Mouse (Mus musculus): ENCODE results near the gene Eps8l1. TPM values are rescaled to one million over a fixed set of nuclear protein-coding genes. Genes with fewer than 3 reads are reported as not detected.

Gene Eps8l1
- polyA plus RNA-seq, 1 experiment, result 2.9 TPM

GRCm38 (mm10) chr7:4504646-4505435 lies 44.4 kb downstream of the Eps8l1 start:
- Histone ChIP-seq H3K27ac (ENCODE audit: insufficient read depth, low read length) (no peak overlapping the region), H3K4me3 (ENCODE audit: insufficient read depth, low read length) (no peak overlapping the region), H3K4me1 (ENCODE audit: control insufficient read depth, insufficient read depth, low read length) (peaks cover 2% of the 10 kb centered on the region; the same call in 1 of the 2 replicates)
- no peak for TF ChIP-seq CTCF (IDR thresholded peaks at IDR 0.05; ENCODE audit: borderline replicate concordance, insufficient read depth, low read length)
- TF ChIP-seq POLR2A (IDR thresholded peaks at IDR 0.05; ENCODE audit: low read depth, low read length), result no peak

GRCm38 (mm10) chr7:4507220-4507619 lies 46.7 kb downstream of the Eps8l1 start:
- no peak overlapping the region for H3K27ac ChIP-seq (ENCODE audit: insufficient read depth, low read length)
- no peaks in the 10 kb centered on the region for H3K4me1 ChIP-seq (ENCODE audit: control insufficient read depth, insufficient read depth, low read length)
- TF ChIP-seq POLR2A (IDR thresholded peaks at IDR 0.05; ENCODE audit: low read depth, low read length), result no peak
- no peak for TF ChIP-seq CTCF (IDR thresholded peaks at IDR 0.05; ENCODE audit: borderline replicate concordance, insufficient read depth, low read length)
- no peak overlapping the region for H3K4me3 ChIP-seq (ENCODE audit: insufficient read depth, low read length)

GRCm38 (mm10) chr7:4508062-4508738 lies 47.7 kb downstream of the Eps8l1 start:
- no peaks in the 10 kb centered on the region for H3K4me1 ChIP-seq (ENCODE audit: control insufficient read depth, insufficient read depth, low read length)
- no peak overlapping the region for H3K4me3 ChIP-seq (ENCODE audit: insufficient read depth, low read length)
- H3K27ac ChIP-seq (ENCODE audit: insufficient read depth, low read length), result no peak overlapping the region
- TF ChIP-seq POLR2A (IDR thresholded peaks at IDR 0.05; ENCODE audit: low read depth, low read length), result no peak
- TF ChIP-seq CTCF (IDR thresholded peaks at IDR 0.05; ENCODE audit: borderline replicate concordance, insufficient read depth, low read length), result peak; percentile 6; the same call in 1 of the 2 replicates

- Histone ChIP-seq H3K4me1 (ENCODE audit: control insufficient read depth, insufficient read depth, low read length) (no peaks in the 10 kb centered on the region), H3K27ac (ENCODE audit: insufficient read depth, low read length) (no peak overlapping the region), H3K4me3 (ENCODE audit: insufficient read depth, low read length) (no peak overlapping the region)
- TF ChIP-seq POLR2A (IDR thresholded peaks at IDR 0.05; ENCODE audit: low read depth, low read length) (no peak), CTCF (IDR thresholded peaks at IDR 0.05; ENCODE audit: borderline replicate concordance, insufficient read depth, low read length) (no peak)
These were observed 48.3 kb downstream of the Eps8l1 start for GRCm38 (mm10) chr7:4508739-4509116.

- H3K27ac ChIP-seq (ENCODE audit: insufficient read depth, low read length), result no peak overlapping the region
- H3K4me1 ChIP-seq (ENCODE audit: control insufficient read depth, insufficient read depth, low read length), result no peaks in the 10 kb centered on the region
- no peak overlapping the region for H3K4me3 ChIP-seq (ENCODE audit: insufficient read depth, low read length)
- TF ChIP-seq POLR2A (IDR thresholded peaks at IDR 0.05; ENCODE audit: low read depth, low read length) (no peak), CTCF (IDR thresholded peaks at IDR 0.05; ENCODE audit: borderline replicate concordance, insufficient read depth, low read length) (peak; percentile 40)
These were observed 49.6 kb downstream of the Eps8l1 start for GRCm38 (mm10) chr7:4509863-4510608.

GRCm38 (mm10) chr7:4511489-4512224 lies 51.2 kb downstream of the Eps8l1 start:
- Histone ChIP-seq H3K27ac (ENCODE audit: insufficient read depth, low read length) (no peak overlapping the region), H3K4me3 (ENCODE audit: insufficient read depth, low read length) (no peak overlapping the region), H3K4me1 (ENCODE audit: control insufficient read depth, insufficient read depth, low read length) (no peaks in the 10 kb centered on the region)
- no peak for TF ChIP-seq CTCF (IDR thresholded peaks at IDR 0.05; ENCODE audit: borderline replicate concordance, insufficient read depth, low read length)
- TF ChIP-seq POLR2A (IDR thresholded peaks at IDR 0.05; ENCODE audit: low read depth, low read length), result no peak

GRCm38 (mm10) chr7:4513236-4513635 lies 52.8 kb downstream of the Eps8l1 start:
- no peak overlapping the region for H3K27ac ChIP-seq (ENCODE audit: insufficient read depth, low read length)
- H3K4me1 ChIP-seq (ENCODE audit: control insufficient read depth, insufficient read depth, low read length), result no peaks in the 10 kb centered on the region
- H3K4me3 ChIP-seq (ENCODE audit: insufficient read depth, low read length), result no peak overlapping the region
- TF ChIP-seq POLR2A (IDR thresholded peaks at IDR 0.05; ENCODE audit: low read depth, low read length) (no peak), CTCF (IDR thresholded peaks at IDR 0.05; ENCODE audit: borderline replicate concordance, insufficient read depth, low read length) (peak; percentile 25; the same call in 1 of the 2 replicates)

GRCm38 (mm10) chr7:4513829-4514712 lies 53.6 kb downstream of the Eps8l1 start:
- no peak for TF ChIP-seq CTCF (IDR thresholded peaks at IDR 0.05; ENCODE audit: borderline replicate concordance, insufficient read depth, low read length)
- TF ChIP-seq POLR2A (IDR thresholded peaks at IDR 0.05; ENCODE audit: low read depth, low read length), result no peak
- Histone ChIP-seq H3K4me1 (ENCODE audit: control insufficient read depth, insufficient read depth, low read length) (no peaks in the 10 kb centered on the region), H3K27ac (ENCODE audit: insufficient read depth, low read length) (no peak overlapping the region), H3K4me3 (ENCODE audit: insufficient read depth, low read length) (no peak overlapping the region)

Data from embryonic fibroblast, embryonic 13.5 days (primary cell).